Mouse (Mus musculus): ENCODE data around the gene Slc22a15. TPM values are rescaled to one million over a fixed set of nuclear protein-coding genes. Genes with fewer than 3 reads are reported as not detected.

Gene Slc22a15
- total RNA-seq, 2 experiments from 2014 or later = 4.5 to 5.1 TPM

DNA sequence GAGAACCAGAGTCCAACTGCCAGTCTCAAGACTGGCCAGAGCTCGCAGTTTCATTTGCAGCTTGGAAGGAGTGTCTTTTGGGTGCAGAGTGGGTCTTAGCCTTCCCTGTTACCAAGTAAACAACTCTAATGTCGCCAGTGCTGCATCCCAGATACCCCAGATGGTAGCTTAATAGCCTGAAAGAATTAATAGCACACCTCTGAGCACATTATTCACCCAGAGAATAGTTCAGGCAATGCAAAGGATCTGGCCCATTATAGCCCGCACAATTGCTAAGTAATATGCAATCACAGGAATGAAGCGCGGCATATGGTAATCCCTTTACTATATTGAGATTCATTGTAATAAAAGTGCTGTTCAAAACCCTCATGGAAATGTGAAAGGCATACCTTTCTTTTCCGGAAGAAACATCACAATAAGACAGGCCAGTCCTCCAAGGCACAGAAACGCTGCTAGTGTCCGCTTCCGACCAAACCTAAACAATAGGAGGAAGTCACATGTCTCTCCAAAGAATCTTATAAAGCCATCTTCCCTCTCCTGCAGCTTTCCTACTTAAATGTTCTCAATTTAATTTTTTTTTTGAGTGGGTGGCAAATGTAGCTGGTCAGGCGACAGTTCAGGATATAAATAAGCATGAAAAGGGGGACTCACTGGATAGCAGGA, 48.9 kb downstream of the Slc22a15 start:
- no peak for ATAC-seq (replicated peaks; ENCODE audit: poor library complexity, severe bottlenecking)

DNA sequence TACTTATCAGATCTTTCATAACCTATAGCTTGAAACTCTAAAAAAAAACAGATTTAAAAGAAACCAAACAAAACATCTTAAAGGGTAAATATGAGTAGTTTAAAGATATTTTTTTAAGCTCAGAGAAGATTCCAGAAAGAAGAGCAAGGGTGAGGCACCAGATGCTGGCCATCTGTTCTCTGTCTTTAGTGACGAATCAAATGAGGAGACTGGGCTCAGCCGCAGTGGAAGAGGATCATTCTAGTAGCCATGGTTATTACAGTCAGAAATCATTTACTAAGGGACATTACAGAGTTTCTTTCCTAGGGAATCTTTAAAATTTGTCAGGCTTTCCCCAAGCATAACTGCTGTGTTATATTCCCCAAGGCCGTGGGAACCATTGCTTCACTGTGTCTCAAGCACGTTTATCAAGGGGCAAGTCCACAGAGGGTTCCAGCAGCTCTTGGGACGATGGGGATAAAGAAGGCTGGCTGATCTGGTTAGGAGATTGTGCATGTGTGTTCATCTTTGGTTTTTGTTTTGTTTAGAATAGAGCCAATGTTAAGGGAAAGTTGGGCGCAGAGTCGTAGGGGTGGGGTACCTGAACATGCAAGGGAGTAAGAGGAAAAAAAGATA, 51.1 kb downstream of the Slc22a15 start:
- no peak for ATAC-seq (replicated peaks; ENCODE audit: poor library complexity, severe bottlenecking)

DNA sequence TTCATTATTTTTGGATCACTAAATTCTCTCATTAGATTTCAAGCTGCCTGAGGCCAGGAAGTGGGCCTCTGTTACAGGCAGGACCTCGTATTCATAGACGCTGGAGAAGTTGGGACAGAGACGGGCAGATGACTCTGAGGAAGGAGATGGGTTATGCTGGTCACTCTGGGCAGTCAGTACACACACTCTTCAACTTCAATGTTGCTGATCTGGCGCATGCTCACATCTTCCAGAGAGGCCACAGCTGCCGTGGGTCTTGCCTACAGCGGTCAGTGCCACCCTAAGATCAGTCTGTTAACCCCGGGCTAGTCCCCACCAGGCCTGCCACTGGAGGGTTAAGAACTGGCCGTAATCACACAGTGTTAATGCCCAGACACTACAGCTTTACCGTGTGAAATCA, 52.3 kb downstream of the Slc22a15 start:
- ATAC-seq (replicated peaks; ENCODE audit: poor library complexity, severe bottlenecking) = no peak

DNA sequence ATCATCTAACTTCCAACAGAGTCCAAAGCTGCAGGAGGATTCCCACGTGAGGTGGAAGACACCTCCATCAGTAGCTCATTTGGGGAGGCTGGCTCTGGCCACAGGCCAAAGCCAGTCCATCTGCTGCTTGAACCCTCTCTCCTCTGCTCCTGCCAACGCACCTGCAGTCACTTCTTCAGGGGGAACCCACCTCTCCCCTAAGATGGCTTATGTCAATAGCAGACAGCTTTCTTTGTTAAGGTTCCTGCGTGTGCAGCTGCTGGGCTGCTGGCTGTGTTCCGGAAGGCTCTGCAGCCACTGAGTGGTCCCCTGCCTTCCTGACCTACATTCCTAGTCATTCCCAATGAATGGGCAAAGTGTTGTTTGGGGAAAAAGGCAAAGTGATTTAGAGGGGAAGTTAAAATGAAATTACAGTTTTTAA, 57.2 kb downstream of the Slc22a15 start:
- no peak for ATAC-seq (replicated peaks; ENCODE audit: poor library complexity, severe bottlenecking)

DNA sequence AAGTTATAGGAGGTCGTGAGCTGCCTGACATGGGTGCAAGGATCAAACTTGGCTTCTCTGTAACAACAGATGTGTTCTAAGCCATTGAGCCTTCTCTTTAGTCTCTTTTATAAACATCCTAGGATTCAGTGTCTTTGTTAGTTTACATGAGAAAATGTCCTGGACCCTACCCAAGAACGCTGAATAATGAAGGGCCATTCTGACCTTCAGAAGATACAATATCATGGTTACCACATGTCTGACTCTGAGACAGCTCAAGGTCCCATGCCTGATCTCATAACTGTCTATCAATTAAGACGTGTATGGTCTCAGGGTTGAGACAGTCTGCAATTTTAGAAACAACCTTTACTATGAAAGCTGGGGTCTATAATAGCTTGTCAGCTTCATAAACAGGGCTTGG, 62.4 kb downstream of the Slc22a15 start:
- no peak for ATAC-seq (replicated peaks; ENCODE audit: poor library complexity, severe bottlenecking)

DNA sequence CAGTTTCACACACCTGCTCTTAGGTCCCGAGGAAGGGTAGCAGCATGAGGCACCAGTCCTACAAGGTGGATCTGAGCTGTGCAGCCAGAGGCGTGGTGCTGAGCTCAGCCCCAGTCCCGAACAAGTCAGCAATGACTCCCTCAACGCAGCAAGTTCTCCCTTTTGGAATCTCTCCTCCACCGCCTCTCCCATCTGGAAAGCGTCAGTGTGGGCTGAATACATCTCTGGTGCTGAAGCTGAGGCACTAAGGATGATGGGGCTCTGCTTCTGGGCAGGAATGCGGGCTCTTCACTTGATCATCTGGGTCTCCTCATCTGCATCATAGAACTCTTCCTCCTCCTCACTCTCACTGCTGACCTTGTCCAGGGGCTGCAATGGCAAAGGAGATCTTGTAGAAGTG, 64.1 kb downstream of the Slc22a15 start:
- ATAC-seq (replicated peaks; ENCODE audit: poor library complexity, severe bottlenecking) = no peak

DNA sequence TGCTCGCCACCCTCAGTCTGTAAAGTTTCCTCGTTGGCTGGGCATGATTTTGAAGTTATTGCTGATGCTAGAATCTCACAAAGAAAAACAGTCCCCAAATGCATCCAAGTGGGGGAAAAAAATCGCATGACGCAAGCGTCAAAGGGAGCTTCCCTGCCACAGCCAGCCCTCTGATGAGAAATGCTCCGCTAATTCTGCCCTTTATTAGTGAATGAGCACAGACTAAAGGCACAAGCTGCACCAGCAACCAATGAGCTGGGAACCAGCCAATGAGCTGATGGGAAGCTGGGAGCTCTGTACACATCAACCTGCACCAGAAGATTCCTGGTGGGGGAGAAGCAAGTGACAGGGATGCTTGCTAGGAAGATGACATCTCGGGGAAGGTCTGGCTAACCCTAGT, 64.5 kb downstream of the Slc22a15 start:
- no peak for ATAC-seq (replicated peaks; ENCODE audit: poor library complexity, severe bottlenecking)

DNA sequence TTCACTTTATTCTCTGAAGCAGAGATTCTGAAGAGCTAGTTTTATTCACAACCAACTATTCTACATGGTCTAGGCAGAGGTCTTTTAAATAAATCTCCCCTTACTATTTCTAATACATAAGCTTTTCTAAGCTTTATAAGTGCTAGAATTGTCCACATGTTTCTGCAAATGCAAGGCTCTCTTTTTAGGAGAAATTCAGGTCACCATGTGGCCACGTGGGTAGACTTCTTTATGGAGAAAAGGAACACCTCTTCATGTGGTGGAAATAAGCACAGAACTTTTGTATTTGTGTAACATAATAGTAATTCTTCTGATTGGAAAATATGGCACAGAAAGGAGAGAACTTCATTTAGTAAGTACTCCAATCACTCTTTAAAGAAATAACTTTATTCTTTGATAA, 70.2 kb downstream of the Slc22a15 start:
- no peak for ATAC-seq (replicated peaks; ENCODE audit: poor library complexity, severe bottlenecking)

DNA sequence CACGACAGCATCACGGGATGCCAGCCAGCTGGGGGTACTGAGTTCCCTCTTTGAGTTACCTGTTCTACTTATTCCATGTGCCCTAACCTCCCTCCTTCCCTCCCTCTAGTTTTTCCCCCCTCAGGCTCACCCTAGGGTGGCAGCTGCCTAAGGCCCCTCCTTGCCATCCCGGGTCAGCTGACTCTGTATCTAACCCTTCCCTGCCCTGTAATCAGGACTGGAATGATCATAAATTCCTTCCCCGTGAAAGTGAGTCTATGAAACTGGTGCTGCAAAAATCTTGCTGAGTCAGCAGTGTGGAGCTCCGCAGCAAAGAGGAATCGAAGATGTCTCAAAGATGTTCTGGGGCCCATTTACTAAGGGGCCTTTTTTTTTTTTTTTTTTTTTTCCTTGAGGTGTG, 72.9 kb downstream of the Slc22a15 start:
- ATAC-seq (replicated peaks; ENCODE audit: poor library complexity, severe bottlenecking) = no peak

DNA sequence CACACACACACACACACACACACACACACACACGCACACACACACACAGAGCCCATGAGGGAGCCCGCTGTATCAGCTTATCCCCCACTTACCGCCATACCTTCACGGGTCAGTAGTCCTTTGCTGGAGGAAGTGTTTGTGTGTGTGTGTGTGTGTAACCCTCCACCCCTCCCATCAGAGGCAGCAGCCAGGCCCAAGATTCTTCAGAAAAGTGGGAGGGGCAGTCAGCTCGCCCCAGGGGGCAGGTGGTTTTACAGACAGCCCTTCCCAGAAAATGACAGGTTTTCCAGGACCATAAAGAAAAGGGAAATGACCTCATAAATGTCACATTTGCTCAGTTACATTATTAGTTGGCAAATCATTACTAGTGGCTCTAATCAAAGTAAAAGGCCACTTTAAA, 75.4 kb downstream of the Slc22a15 start, which contains the start of gene Mab21l3:
Gene Mab21l3 (minus strand): TSS at position 144 of the 400 bp plus-strand sequence.
- ATAC-seq (replicated peaks; ENCODE audit: poor library complexity, severe bottlenecking) = no peak

DNA sequence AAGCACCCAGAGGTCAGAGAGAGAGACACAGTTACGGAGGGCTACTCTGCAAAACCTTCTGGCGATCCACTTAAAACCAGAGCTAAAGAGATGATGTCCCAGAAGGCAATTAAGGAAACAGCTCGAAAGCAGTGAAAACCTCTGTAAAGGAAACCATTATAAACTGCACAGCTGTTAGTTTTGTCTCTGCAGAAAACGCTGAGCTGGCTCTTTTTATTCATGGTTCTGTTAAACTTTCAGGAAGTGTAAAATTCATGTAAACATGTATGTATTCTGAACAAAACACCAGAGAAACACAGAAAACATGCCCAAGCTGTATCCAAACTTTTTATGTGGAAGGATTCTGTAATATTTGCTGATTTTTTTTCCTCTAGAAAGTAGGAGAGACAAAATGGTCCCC, 78.2 kb downstream of the Slc22a15 start:
- ATAC-seq (replicated peaks; ENCODE audit: poor library complexity, severe bottlenecking) = no peak

DNA sequence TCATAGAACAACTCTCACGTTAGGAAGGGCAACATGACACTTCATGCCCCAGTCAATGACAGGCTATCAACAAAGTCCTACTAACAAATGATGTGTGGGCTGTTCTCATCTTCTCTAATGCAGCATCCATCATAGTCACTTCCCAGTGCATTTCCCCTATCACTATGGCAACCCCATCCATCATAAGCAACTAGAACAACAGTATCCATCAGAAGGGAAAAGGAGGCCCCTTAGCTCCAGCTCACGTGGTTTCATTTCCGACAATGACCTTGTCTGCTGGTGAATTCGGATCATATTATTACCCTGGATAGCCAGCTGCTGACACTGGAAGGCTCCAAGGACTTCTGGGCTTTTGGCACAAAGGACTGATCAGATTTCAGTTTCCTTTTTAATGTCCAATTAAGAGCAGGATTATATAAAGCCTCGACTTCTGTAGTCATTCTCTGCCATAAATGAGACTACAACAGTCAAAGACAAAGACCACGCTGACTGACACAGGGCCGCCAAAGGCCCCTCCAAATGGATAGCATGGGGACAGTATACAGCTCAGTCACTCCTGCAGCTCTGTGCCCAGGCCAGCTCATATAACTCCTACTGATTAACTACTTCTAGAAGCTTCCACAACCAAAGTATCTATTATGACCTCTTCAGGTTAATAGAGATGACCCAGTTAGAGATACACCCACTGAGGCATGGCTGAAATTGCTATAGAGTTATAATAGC, 81.7 kb downstream of the Slc22a15 start:
- no peak for ATAC-seq (replicated peaks; ENCODE audit: poor library complexity, severe bottlenecking)

DNA sequence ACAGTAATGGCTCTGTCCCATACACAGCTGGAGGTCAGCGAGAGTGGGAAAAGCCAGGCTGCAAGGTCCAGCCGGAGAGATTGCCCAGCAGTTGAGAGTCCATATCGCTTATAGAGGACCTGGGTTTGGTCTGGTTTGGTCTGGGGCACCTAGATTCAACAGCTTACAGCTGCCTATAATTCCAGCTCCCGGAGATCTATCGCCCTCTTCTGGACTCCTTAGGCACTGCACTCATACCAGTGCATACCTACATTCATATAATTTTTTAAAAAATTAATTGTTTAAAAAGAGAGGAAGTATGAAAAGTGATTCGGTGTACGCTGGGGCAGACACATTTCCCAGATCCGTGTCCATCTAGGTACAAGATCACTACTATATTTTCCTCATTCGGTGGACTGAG, 84.9 kb downstream of the Slc22a15 start:
- no peak for ATAC-seq (replicated peaks; ENCODE audit: poor library complexity, severe bottlenecking)

DNA sequence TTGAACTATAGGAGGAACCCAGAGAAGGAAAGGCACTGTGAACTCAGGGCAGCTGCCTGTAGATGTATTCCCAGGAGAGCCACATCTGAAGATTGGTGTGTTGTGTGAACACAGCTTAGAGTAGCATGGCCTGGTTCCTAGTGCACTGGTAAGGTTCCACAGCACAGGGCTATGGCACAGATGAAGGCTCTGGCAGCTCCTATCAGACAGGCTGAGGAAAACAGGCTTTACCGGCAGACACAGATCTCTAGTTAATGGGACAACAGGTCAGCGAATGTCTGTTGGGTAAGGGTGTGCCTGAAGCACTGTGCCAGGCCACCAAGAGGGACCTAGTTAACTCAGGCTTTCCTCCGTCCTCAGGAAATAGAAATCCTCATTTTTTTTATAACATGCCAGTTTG, 87.3 kb downstream of the Slc22a15 start:
- no peak for ATAC-seq (replicated peaks; ENCODE audit: poor library complexity, severe bottlenecking)

DNA sequence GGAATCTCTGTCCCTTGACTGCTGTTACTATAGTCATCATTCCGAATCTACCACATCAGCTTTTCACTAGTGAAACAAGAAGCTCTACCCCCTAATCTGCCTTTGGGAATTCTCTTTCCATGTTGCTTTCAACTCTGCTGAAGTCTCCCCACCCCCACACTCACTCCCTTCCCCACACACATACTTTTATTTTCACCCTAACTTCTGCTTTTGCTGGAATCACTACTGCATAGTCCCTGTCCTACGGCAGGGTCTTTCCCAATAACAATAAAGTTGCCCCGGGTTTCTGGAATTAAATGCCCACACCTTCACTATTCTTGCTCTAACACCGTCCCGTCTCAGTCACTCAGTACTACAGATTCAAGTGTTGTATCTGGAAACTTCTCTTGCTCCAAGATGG, 87.7 kb downstream of the Slc22a15 start:
- ATAC-seq (replicated peaks; ENCODE audit: poor library complexity, severe bottlenecking) = peak; percentile 84

DNA sequence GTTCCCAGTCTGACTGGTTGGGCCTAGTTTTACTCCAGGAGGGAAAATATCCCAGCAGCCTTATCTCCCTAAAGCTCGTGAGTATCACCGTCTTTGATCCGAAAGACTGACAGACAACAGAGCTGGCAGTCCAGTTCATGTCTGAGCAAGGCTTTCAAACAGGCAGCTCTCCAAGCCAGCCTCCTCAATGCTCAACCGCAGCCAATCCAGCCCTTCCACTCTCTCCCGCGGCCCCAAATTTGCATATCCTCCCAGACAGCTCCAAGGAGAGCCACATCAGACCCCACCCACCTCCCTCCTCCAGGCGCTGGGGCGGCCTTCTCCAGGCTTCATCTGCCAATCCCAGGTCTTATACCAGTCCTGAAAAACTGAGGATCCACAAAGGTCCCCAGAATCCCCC, 88.2 kb downstream of the Slc22a15 start:
- peak; percentile 80 for ATAC-seq (replicated peaks; ENCODE audit: poor library complexity, severe bottlenecking)

DNA sequence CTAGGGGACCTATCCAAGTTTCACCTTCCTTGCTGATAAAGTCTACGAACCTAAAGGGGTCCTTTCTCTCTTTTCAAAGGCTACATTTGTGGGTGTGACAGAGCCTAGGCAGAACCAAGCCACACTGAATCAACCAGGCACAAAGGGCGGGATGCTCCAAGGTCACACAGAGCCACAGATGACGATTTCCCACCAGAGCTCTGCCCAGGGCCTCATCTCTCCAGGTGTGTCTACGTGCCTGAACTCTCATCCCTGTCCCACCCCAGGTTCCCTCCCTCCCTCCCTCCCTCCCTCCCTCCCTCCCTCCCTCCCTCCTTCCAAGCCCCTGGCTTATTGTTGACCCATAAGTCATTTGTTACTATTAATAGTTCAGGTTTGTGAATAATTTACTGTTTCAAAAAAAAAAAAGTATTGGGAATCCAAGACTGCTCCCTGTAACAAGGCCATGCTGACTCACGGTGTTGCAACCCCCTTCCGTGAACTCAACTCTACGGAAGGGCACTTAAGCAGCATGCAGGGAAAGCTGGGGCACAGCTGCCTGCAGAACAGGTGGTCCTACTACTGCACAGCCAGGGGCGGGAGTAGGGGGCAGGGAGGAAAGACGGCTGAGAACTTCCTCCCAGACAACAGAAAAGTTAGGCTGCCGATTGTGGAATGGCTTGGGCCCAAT, 92.9 kb downstream of the Slc22a15 start:
- ATAC-seq (replicated peaks; ENCODE audit: poor library complexity, severe bottlenecking) = peak; percentile 45; the same call in 1 of the 2 replicates

DNA sequence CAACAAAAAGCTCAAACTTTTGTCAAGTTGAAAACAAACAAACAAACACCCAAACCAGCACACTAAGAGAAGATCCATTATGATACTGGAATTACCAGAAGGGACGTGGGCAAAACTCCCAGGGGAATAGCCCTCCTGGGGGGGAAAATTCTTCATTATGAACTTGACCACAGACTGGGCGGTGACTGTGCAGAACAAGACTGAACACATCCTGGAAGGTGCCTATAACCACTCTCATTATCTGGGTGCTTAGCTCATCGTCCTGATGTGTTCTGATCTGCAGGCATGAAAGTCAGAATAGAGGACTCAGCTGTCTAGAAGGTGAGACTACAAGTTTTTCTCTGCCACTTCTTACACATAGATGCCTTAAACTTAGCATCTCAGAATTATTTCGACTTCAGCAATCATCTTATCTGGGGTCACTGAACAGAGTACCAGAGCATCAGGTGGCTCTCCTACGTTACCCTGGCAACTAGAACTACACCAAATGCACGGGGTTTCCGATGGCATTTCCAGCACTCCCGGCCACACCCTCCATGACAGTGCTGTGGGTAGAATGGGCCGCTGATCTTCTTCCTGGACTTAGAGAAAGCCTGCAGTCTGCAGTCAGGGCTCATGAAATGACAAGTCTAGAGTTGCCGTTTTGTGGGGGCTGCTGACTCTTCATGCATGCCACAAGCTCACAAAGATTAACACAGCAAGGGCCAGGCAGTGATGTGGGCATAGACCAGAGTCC, 94.2 kb downstream of the Slc22a15 start:
- no peak for ATAC-seq (replicated peaks; ENCODE audit: poor library complexity, severe bottlenecking)

DNA sequence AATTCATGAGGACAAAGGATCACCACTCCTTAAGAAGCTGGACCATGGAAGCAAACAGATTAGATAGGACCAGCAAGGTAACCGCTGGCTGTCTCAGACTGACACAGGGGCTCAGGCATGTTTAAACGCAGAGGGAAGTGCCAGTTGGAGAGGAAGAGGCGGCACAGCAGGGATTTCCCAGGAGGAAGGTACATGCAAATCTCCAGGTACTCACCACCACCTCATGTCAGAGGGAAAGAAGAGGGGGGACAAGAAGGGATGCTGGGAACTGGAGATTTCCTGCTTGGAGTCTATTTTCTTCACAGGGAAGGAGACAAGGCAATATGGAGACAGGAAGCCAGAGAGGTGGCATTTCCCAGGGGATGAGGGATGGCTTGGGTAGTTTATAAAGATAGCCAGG, 95.7 kb downstream of the Slc22a15 start:
- no peak for ATAC-seq (replicated peaks; ENCODE audit: poor library complexity, severe bottlenecking)

DNA sequence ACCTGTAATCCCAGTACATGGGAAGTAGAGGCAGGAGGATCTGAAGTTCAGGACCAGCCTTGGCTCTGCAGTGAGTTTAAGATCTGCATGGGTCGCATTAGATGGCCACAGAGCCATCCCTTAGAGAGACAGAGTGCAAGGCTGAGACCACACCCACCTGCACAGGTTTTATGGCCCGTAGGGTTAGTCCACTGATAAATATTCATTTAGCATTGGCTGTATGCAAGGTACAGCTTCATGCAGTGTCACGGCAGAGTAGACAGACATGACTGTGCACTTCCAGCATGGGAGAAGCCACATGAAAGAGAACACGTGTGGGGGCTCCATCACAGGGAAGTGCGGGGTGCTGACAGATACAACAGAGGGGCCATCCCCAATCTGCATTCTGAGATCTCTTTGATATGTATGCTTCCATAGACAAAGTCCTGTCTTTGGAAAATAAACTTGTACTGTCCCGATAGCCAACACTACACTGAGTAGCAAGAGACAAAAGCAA, 97.0 kb downstream of the Slc22a15 start:
- ATAC-seq (replicated peaks; ENCODE audit: poor library complexity, severe bottlenecking) = no peak

Measured in granulocyte monocyte progenitor cell, adult 5-6 weeks (primary cell).